Mouse (Mus musculus) mouse trophoblast stem cell (cell line): ENCODE data around the gene Iqck.

ENCODE experiments used
- in situ Hi-C, 2 experiments: fragments of 300-500 bp; cut with MseI, MboI; formaldehyde crosslinking; loops; 2 replicates in 1 of 2; 3 replicates in 1 of 2; pipeline ENCODE4 v1.15.1; 2025

The Iqck gene

GRCm38 (mm10) chr7:118989275-118989856 lies 133.8 kb downstream of the Iqck start:
- in situ Hi-C loops: no loop called here

- in situ Hi-C loops: loop anchor here (10.0 kb wide), 2 partner anchors 115 to 145 kb away; no protein-coding TSS in a partner anchor
Observed at GRCm38 (mm10) chr7:118990282-118990681, 134.7 kb downstream of the Iqck start.

- in situ Hi-C loops: loop anchor here (10.0 kb wide), 2 partner anchors 117 to 147 kb away; no protein-coding TSS in a partner anchor
Observed at GRCm38 (mm10) chr7:118991341-118991884, 135.9 kb downstream of the Iqck start.

- in situ Hi-C loops: loop anchor here (10.0 kb wide), 2 partner anchors 117 to 147 kb away; no protein-coding TSS in a partner anchor
Observed at GRCm38 (mm10) chr7:118992080-118992560, 136.6 kb downstream of the Iqck start.

GRCm38 (mm10) chr7:118992623-118993405 lies 137.3 kb downstream of the Iqck start:
- in situ Hi-C loops: loop anchor here (10.0 kb wide), 2 partner anchors 118 to 148 kb away; no protein-coding TSS in a partner anchor

GRCm38 (mm10) chr7:118993597-118994230 lies 138.2 kb downstream of the Iqck start:
- in situ Hi-C loops: loop anchor here (10.0 kb wide), 2 partner anchors 119 to 149 kb away; no protein-coding TSS in a partner anchor

GRCm38 (mm10) chr7:118994231-118994842 lies 138.8 kb downstream of the Iqck start:
- in situ Hi-C loops: loop anchor here (10.0 kb wide), 2 partner anchors 120 to 150 kb away; no protein-coding TSS in a partner anchor

GRCm38 (mm10) chr7:118995007-118995406 lies 139.5 kb downstream of the Iqck start, which contains the start of gene Gprc5b:
Gprc5b (minus strand) TSS chr7:118995211.
- in situ Hi-C loops: loop anchor here (5.0 to 10.0 kb wide), 4 partner anchors 120 to 233 kb away; no protein-coding TSS in a partner anchor

- in situ Hi-C loops: loop anchor here (5.0 to 10.0 kb wide), 4 partner anchors 121 to 233 kb away; no protein-coding TSS in a partner anchor
Observed at GRCm38 (mm10) chr7:118995671-118996070, 140.1 kb downstream of the Iqck start.

GRCm38 (mm10) chr7:118996137-118996837 lies 140.7 kb downstream of the Iqck start:
- in situ Hi-C loops: loop anchor here (5.0 to 10.0 kb wide), 4 partner anchors 121 to 234 kb away; no protein-coding TSS in a partner anchor

GRCm38 (mm10) chr7:118999857-119000256 lies 144.3 kb downstream of the Iqck start:
- in situ Hi-C loops: loop anchor here (5.0 to 10.0 kb wide), 4 partner anchors 125 to 238 kb away; no protein-coding TSS in a partner anchor

- in situ Hi-C loops: no loop called here
Observed at GRCm38 (mm10) chr7:119001965-119002364, 146.4 kb downstream of the Iqck start.

- in situ Hi-C loops: no loop called here
Observed at GRCm38 (mm10) chr7:119002501-119002900, 146.9 kb downstream of the Iqck start.

- in situ Hi-C loops: loop anchor here (10.0 kb wide), 2 partner anchors 414 to 504 kb away; partner anchors contain the start of gene Acsm5 (in 2 of the 2)
Observed at GRCm38 (mm10) chr7:119010854-119011529, 155.4 kb downstream of the Iqck start.

- in situ Hi-C loops: loop anchor here (10.0 kb wide), 2 partner anchors 409 to 499 kb away; partner anchors contain the start of gene Acsm5 (in 2 of the 2)
Observed at GRCm38 (mm10) chr7:119015736-119016135, 160.2 kb downstream of the Iqck start.

GRCm38 (mm10) chr7:119019537-119019936 lies 164.0 kb downstream of the Iqck start:
- in situ Hi-C loops: loop anchor here (10.0 kb wide), 2 partner anchors 405 to 495 kb away; partner anchors contain the start of gene Acsm5 (in 2 of the 2)
